Mouse (Mus musculus) G1E (cell line): ENCODE measurements around the gene Map7. TPM values are rescaled to one million over a fixed set of nuclear protein-coding genes. Genes with fewer than 3 reads are reported as not detected.

Experiments used
- ATAC-seq: 2 replicates; pipeline ENCODE4 v1.8.0; 2016; ENCODE audit warnings: mild to moderate bottlenecking; ENCODE audit not compliant: insufficient number of reproducible peaks, poor library complexity, low FRiP score, severe bottlenecking; ENCODE audit errors: extremely low read depth
- DNase-seq: peaks from one replicate; pipeline ENCODE4 v3.0.0; 2012; ENCODE audit warnings: low spot score
- H3K27me3 ChIP-seq: 2 replicates; pipeline ENCODE4 v1.6.1; 2012; ENCODE audit warnings: mild to moderate bottlenecking, low read length, inconsistent platforms; ENCODE audit not compliant: insufficient read depth
- H3K36me3 ChIP-seq: replicated peaks from 2 replicates; pipeline ENCODE3; 2012; ENCODE audit warnings: mild to moderate bottlenecking, inconsistent platforms
- H3K4me1 ChIP-seq: 2 replicates; pipeline ENCODE4 v1.6.1; 2012; ENCODE audit warnings: low read depth, low read length, inconsistent platforms, mixed read lengths; ENCODE audit not compliant: insufficient read depth
- H3K4me3 ChIP-seq: 2 replicates; pipeline ENCODE4 v1.5.1; 2012; ENCODE audit warnings: low read depth, mild to moderate bottlenecking, inconsistent platforms, low read length, moderate library complexity, mixed read lengths
- H3K9me3 ChIP-seq: replicated peaks from 2 replicates; pipeline ENCODE4 v1.6.1; 2012; ENCODE audit warnings: inconsistent platforms
- CTCF ChIP-seq: IDR thresholded peaks from 2 replicates; pipeline ENCODE4 v1.5.1; 2012; ENCODE audit warnings: low read depth, low read length, inconsistent platforms, mixed read lengths
- GATA1 ChIP-seq: IDR thresholded peaks from 2 replicates; pipeline ENCODE4 v1.6.1; 2012; ENCODE audit warnings: borderline replicate concordance, low read length, inconsistent platforms, mixed read lengths
- GATA2 ChIP-seq: IDR thresholded peaks from 2 replicates; pipeline ENCODE4 v1.6.1; 2012; ENCODE audit warnings: low read depth, low read length, inconsistent platforms, borderline replicate concordance
- POLR2AphosphoS5 ChIP-seq: IDR thresholded peaks from 2 replicates; pipeline ENCODE4 v1.6.1; 2012; ENCODE audit warnings: low read depth, low read length, inconsistent platforms; ENCODE audit not compliant: insufficient replicate concordance
- TAL1 ChIP-seq: conservative IDR thresholded peaks from 2 replicates; pipeline ENCODE4 v1.6.1; 2012; ENCODE audit warnings: low read depth, low read length, inconsistent platforms, mixed read lengths
- polyA plus RNA-seq: library from polyadenylated mRNA; stranded (reverse); fragments of >175 nt; gene quantifications from 2 replicates; pipeline ENCODE4 v1.2.3, GENCODE M21; 2012
- total RNA-seq, 2 experiments: library from RNA; stranded (forward) in 1 of 2; stranded (reverse) in 1 of 2; fragments of 200-1000 nt in 1 of 2; fragments of >200 nt in 1 of 2; fragmentation: Nextera tagmentation in 1 of 2; gene quantifications; 2 replicates each; pipeline ENCODE4 v1.2.3; 2014 to 2017

Map7 gene
- total and polyA plus RNA-seq, 3 experiments = 2.5 to 2.6 TPM; not detected in 1

DNA sequence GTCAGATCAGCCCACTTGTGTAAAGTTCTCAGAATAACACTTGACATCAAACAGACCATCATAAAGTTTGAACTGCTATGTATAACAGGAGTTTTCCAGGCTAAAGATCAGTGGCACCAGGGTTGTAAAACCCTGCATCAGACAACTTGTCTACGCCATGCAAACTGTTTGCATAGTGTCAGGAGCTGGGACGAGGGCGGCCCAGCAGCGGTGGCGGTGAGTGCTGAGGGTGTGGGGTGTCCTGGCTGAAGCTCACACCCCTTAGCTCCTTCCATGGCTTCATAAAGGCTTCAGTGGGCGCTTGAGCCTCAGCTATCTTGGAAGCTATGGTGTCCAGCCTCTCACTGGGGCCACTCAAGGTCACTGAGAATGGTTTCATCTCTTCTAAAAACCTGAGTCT, 55.2 kb downstream of the Map7 start:
- ATAC-seq (no peak), DNase-seq (no peak)
- Histone ChIP-seq H3K4me1 (peaks cover 12% of the 10 kb centered on the region), H3K4me3 (no peak overlapping the region), H3K9me3 (no peaks in the 10 kb centered on the region), H3K36me3 (no peaks in the 10 kb centered on the region), H3K27me3 (peaks cover 11% of the 10 kb centered on the region; the same call in 1 of the 2 replicates)
- TF ChIP-seq TAL1 = no peak
- no peak for TF ChIP-seq GATA2
- no peak for TF ChIP-seq POLR2AphosphoS5
- TF ChIP-seq CTCF = no peak
- TF ChIP-seq GATA1 = no peak

GRCm38 (mm10) chr10:20204696-20205431, 56.6 kb downstream of the Map7 start:
- no peaks in the 10 kb centered on the region for H3K9me3 ChIP-seq

GRCm38 (mm10) chr10:20206966-20207365, 58.7 kb downstream of the Map7 start:
- no peak for ATAC-seq
- H3K4me3 ChIP-seq = no peak overlapping the region
- H3K9me3 ChIP-seq = no peaks in the 10 kb centered on the region
- DNase-seq = no peak
- no peaks in the 10 kb centered on the region for H3K36me3 ChIP-seq
- peaks cover 10% of the 10 kb centered on the region for H3K4me1 ChIP-seq
- peaks cover 8% of the 10 kb centered on the region; the same call in 1 of the 2 replicates for H3K27me3 ChIP-seq
- TF ChIP-seq GATA1 = no peak
- TF ChIP-seq TAL1 = no peak
- TF ChIP-seq CTCF = no peak
- no peak for TF ChIP-seq POLR2AphosphoS5

More at GRCm38 (mm10) chr10:20204696-20205431, 56.6 kb downstream of the Map7 start:
- TF ChIP-seq GATA2 (no peak), TAL1 (no peak)
- no peak for DNase-seq
- peaks cover 8% of the 10 kb centered on the region; the same call in 1 of the 2 replicates for H3K27me3 ChIP-seq
- no peak overlapping the region for H3K4me3 ChIP-seq
- no peak for ATAC-seq
- peaks cover 12% of the 10 kb centered on the region for H3K4me1 ChIP-seq
- H3K36me3 ChIP-seq = no peaks in the 10 kb centered on the region

GRCm38 (mm10) chr10:20209609-20210341, 61.5 kb downstream of the Map7 start:
- H3K4me3 ChIP-seq = no peak overlapping the region
- H3K4me1 ChIP-seq = peaks cover 5% of the 10 kb centered on the region; the same call in 1 of the 2 replicates
- peaks cover 3% of the 10 kb centered on the region for H3K27me3 ChIP-seq
- ATAC-seq (no peak), DNase-seq (no peak)
- no peaks in the 10 kb centered on the region for H3K9me3 ChIP-seq
- H3K36me3 ChIP-seq = no peaks in the 10 kb centered on the region
- TF ChIP-seq POLR2AphosphoS5 (no peak), GATA1 (no peak), CTCF (no peak), TAL1 (no peak), GATA2 (no peak)

DNA sequence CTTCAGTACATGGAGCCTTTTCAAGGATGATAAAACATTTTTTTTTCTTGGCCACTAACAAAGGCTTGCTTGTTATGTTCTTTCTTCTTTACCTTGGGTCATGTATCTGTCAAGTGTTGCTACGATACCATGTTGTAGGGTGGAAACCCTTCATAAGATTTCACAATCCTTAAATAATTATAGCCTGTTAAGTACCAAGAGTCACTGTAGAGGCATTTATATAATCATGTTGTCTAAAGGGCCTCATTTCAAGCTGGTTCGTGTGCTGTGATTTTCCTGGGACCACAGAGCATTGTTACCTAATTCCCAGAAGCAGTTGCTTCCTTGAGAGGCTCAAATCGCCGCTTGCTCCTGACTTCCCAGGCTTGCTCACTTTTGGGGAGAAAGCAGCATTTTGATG, 66.1 kb downstream of the Map7 start:
- TF ChIP-seq CTCF = no peak
- TF ChIP-seq GATA1 = no peak
- TF ChIP-seq GATA2 = no peak
- no peak for TF ChIP-seq POLR2AphosphoS5
- no peak for TF ChIP-seq TAL1
- no peak overlapping the region for H3K4me3 ChIP-seq
- DNase-seq (no peak), ATAC-seq (no peak)
- H3K9me3 ChIP-seq = no peaks in the 10 kb centered on the region
- H3K27me3 ChIP-seq = no peaks in the 10 kb centered on the region; the same call in 1 of the 2 replicates
- no peaks in the 10 kb centered on the region for H3K36me3 ChIP-seq
- H3K4me1 ChIP-seq = peaks cover 3% of the 10 kb centered on the region; the same call in 1 of the 2 replicates

- H3K4me1 ChIP-seq = peaks cover 5% of the 10 kb centered on the region; the same call in 1 of the 2 replicates
- no peak for ATAC-seq
Observed at GRCm38 (mm10) chr10:20216982-20217381, 68.7 kb downstream of the Map7 start.

More at GRCm38 (mm10) chr10:20216982-20217381, 68.7 kb downstream of the Map7 start:
- peaks cover 5% of the 10 kb centered on the region for H3K27me3 ChIP-seq
- DNase-seq = no peak
- no peaks in the 10 kb centered on the region for H3K36me3 ChIP-seq
- TF ChIP-seq POLR2AphosphoS5 (no peak), CTCF (no peak), GATA2 (no peak), GATA1 (no peak), TAL1 (no peak)
- no peak overlapping the region for H3K4me3 ChIP-seq
- no peaks in the 10 kb centered on the region for H3K9me3 ChIP-seq
